Mouse (Mus musculus): ENCODE data around the gene Eid3. TPM values are rescaled to one million over a fixed set of nuclear protein-coding genes. Genes with fewer than 3 reads are reported as not detected.

Eid3 gene
- polyA plus RNA-seq, 1 experiment = 0.51 TPM

GRCm38 (mm10) chr10:82890936-82891335 lies 24.5 kb downstream of the Eid3 start:
- no peak for TF ChIP-seq GATA1 (IDR thresholded peaks at IDR 0.05; ENCODE audit: low read length)

- TF ChIP-seq GATA1 (IDR thresholded peaks at IDR 0.05; ENCODE audit: low read length) = no peak
These were observed 25.0 kb downstream of the Eid3 start for GRCm38 (mm10) chr10:82891427-82891826.

GRCm38 (mm10) chr10:82892442-82893055 lies 26.1 kb downstream of the Eid3 start:
- TF ChIP-seq GATA1 (IDR thresholded peaks at IDR 0.05; ENCODE audit: low read length) = no peak

- no peak for TF ChIP-seq GATA1 (IDR thresholded peaks at IDR 0.05; ENCODE audit: low read length)
These were observed 27.6 kb downstream of the Eid3 start for GRCm38 (mm10) chr10:82893872-82894650.

- TF ChIP-seq GATA1 (IDR thresholded peaks at IDR 0.05; ENCODE audit: low read length) = no peak
These were observed 31.5 kb downstream of the Eid3 start for GRCm38 (mm10) chr10:82897936-82898335.

- TF ChIP-seq GATA1 (IDR thresholded peaks at IDR 0.05; ENCODE audit: low read length) = no peak
These were observed 32.5 kb downstream of the Eid3 start for GRCm38 (mm10) chr10:82898893-82899292.

GRCm38 (mm10) chr10:82899810-82900421 lies 33.5 kb downstream of the Eid3 start:
- TF ChIP-seq GATA1 (IDR thresholded peaks at IDR 0.05; ENCODE audit: low read length) = no peak

GRCm38 (mm10) chr10:82900546-82900945 lies 34.1 kb downstream of the Eid3 start:
- no peak for TF ChIP-seq GATA1 (IDR thresholded peaks at IDR 0.05; ENCODE audit: low read length)

GRCm38 (mm10) chr10:82901436-82901835 lies 35.0 kb downstream of the Eid3 start:
- TF ChIP-seq GATA1 (IDR thresholded peaks at IDR 0.05; ENCODE audit: low read length) = no peak

GRCm38 (mm10) chr10:82908526-82908925 lies 42.1 kb downstream of the Eid3 start:
- no peak for TF ChIP-seq GATA1 (IDR thresholded peaks at IDR 0.05; ENCODE audit: low read length)

- TF ChIP-seq GATA1 (IDR thresholded peaks at IDR 0.05; ENCODE audit: low read length) = no peak
These were observed 43.0 kb downstream of the Eid3 start for GRCm38 (mm10) chr10:82909382-82909781.

GRCm38 (mm10) chr10:82910198-82910597 lies 43.8 kb downstream of the Eid3 start:
- TF ChIP-seq GATA1 (IDR thresholded peaks at IDR 0.05; ENCODE audit: low read length) = no peak

GRCm38 (mm10) chr10:82913238-82913637 lies 46.8 kb downstream of the Eid3 start:
- peak; percentile 65 for TF ChIP-seq GATA1 (IDR thresholded peaks at IDR 0.05; ENCODE audit: low read length)

GRCm38 (mm10) chr10:82913772-82914171 lies 47.3 kb downstream of the Eid3 start:
- no peak for TF ChIP-seq GATA1 (IDR thresholded peaks at IDR 0.05; ENCODE audit: low read length)

Other genes starting within 250 kb of the Eid3 start
- gene 1190007I07Rik, start 243.4 kb upstream of the Eid3 start, polyA plus RNA-seq (2012) = 120 and 159 TPM in 2 replicates
- 15.8 and 25.5 TPM in 2 replicates for gene Tdg, start 236.8 kb upstream of the Eid3 start, polyA plus RNA-seq (2012)
- gene Glt8d2, start 176.0 kb upstream of the Eid3 start, polyA plus RNA-seq (2012) = not detected in 2 replicates
- gene Hcfc2, start 170.5 kb upstream of the Eid3 start, polyA plus RNA-seq (2012) = 3.4 and 4.6 TPM in 2 replicates
- gene Nfyb, start 102.5 kb upstream of the Eid3 start, polyA plus RNA-seq (2012) = 31.6 and 41.0 TPM in 2 replicates
- gene Txnrd1, start 32.7 kb upstream of the Eid3 start, polyA plus RNA-seq (2012) = 109 TPM in 2 replicates
- 15.5 and 18.6 TPM in 2 replicates for gene Chst11, start 118.9 kb downstream of the Eid3 start, polyA plus RNA-seq (2012)